Mouse (Mus musculus) fat pad, adult 2 months (tissue): ENCODE data around the gene Try4.
"Not testable (repeated sequence)": the region's sequence is repeated elsewhere in the genome, so short reads cannot be mapped to it uniquely, and the experiment has no call there.

Experiments used
- DNase-seq: peaks from one replicate; pipeline ENCODE4 v3.0.0-alpha.2; 2011; ENCODE audit warnings: low read depth, low spot score; ENCODE audit errors: extremely low read depth

Try4 gene

DNA sequence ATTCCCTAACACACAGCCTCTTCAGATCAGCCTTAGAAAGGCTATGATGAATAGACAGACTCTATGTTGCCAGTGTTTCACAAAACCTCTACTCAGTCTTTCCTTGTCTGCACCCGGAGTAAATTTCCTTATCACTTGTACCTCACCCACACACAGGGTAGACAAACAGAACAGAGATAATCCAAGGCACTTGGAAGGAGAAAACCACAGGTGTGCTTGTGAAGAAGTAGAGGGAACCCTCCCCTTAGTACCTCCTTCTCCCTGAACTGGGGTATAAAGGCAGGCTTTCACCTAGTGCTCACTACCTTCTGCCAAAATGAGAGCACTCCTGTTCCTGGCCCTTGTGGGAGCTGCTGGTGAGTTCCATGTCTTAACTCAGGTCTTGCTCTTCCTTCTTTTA is at the start of gene Try4:
Gene Try4, plus strand, starts transcription at position 301 of the 400 bp plus-strand sequence.
- DNase-seq: no peak

DNA sequence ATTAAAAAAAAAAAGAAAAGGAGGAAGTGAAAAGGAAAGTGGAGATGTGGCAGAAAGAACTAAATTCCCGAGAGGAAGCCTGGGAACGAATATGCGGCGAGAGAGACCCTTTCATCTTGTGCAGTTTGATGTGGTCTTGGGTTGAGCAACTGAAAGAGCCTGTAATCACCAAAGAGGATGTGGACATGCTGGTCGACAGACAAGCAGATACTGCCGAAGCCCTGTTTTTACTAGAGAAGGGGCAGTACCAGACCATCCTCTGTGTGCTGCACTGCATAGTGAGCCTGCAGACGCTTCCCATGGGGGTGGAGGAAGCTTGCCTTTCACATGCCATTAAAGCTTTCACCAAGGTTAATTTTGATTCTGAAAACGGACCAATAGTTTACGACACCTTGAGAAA is 48.8 kb upstream of the Try4 start:
- DNase-seq: not testable (repeated sequence)

DNA sequence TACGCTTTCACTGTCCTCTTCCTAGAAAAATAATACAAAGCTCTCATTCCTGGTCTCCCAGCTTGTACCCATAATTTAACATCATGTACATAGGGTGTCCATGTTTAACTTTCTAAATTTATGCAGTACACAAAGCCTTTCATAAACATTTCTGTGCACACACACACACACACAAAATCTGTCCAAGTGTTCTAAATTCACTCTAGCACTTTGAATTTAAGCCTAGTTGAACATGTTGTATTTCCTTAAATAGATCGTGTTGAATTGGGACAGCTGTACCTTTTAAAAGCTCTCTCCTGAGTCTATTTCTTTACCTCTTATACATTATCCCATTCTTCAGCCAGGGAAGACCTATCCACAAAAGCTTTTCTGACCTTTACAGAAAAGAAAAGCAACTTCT is 45.6 kb upstream of the Try4 start:
- no peak for DNase-seq

DNA sequence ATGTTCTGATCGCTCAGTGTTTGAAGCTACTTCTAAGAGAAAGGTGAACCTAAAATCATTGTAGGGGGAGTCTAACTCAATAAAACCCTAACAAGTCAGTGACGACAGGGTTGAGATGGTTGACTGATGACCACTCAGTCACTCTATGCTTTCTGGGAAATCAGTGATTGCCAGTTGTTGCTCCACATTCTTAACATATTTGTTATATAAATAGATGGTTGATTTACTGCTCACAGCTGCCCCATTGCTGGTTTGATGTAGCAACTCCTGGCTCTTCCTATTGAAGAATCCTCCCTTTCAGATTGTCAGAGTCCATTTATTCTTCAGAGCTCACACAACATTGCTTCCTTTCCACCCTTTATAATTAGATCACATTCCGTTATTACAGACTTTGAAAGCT is 44.6 kb upstream of the Try4 start:
- no peak for DNase-seq

DNA sequence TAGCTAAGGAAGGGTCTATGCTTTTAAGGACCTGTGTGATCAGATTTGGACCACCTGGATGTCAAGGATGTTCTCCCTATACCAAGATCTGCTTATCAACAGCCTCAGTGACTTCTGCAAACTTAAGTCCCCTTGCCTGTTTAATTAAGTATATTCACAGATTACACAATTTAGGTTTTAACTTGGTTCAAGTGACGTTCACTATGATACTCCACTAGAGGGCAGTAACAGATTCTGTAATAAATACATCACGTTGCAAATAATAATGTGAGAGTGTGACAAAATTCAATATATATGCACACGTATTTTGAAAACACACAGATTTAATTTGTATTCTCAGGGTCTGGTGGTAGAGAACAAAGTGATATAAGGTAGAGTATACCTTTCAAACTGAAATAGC is 39.3 kb upstream of the Try4 start:
- DNase-seq: no peak

DNA sequence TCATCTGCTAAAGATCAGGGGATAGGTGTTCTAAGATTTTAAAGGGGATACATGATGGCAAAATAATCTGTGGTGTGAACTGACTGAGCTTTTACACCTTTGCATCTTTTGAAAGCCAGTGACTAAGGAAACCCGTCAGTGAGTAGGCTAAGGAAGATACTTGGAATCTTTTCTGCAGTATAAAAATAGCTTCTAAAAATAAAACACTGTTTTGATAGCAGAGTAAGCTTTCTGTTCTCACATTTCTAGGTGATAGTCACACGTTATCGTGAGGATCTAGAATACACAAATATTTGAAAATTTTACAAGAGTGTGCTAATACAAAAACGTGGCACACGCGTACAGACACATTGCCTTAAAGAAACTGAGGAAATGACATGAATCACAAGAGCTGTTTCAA is 35.9 kb upstream of the Try4 start:
- no peak for DNase-seq

DNA sequence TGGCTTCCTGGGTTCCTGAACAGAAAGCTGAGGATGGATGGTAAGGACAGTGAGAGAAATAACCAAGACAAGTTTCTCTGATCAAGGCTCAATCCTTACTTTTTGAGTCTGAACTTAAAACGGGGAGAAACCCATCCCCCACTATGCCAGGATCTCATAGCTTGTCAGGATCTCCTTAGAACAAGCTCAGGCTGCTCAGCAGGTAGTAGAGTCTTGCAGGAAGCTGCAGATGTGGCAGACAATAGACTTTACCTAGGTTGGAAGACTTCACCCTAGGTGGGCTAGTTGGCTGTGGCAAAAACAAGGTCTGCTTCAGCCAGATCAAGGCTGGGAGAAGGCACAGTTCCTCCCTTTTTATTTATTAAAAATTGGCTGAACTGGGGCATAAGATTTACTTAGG is 3.8 kb upstream of the Try4 start:
- no peak for DNase-seq

DNA sequence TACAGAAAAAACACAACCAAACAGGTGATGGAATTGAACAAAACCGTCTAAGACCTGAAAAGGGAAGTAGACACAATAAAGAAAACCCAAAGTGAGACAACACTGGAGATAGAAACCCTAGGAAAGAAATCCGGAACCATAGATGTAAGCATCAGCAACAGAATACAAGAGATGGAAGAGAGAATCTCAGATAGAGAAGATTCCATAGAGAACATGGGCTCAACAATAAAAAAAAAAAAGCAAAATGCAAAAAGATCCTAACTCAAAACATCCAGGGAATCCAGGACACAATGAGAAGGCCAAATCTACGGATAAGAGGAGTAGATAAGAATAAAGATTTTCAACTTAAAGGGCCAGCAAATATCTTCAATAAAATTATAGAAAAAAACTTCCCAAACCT is 14.7 kb downstream of the Try4 start, which contains the start of gene Try5:
Gene Try5, minus strand, starts transcription at position 101 of the 400 bp plus-strand sequence.
- not testable (repeated sequence) for DNase-seq

DNA sequence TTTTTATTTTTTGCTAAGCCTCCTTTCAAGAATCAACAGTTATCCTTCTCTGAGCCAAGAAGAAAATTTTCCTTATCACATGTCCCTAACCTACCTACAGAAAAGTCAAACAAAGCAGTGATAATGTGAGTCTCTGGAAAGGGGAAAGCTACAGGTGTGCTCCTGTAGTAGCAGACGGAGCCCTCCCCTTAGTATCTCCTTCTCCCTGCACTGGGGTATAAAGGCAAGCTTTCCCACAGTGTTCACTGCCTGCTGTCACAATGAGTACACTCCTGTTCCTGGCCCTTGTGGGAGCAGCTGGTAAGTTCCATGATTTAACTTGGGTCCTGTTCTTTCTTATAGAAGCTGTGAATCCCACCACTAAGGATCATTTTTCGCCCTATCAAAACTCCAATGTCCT is 51.9 kb downstream of the Try4 start, which contains the start of gene Try10:
Gene Try10, plus strand, starts transcription at position 174 of the 400 bp plus-strand sequence.
- no peak for DNase-seq
